Mouse (Mus musculus): ENCODE measurements around the gene Mthfsd.

Gene Mthfsd

DNA sequence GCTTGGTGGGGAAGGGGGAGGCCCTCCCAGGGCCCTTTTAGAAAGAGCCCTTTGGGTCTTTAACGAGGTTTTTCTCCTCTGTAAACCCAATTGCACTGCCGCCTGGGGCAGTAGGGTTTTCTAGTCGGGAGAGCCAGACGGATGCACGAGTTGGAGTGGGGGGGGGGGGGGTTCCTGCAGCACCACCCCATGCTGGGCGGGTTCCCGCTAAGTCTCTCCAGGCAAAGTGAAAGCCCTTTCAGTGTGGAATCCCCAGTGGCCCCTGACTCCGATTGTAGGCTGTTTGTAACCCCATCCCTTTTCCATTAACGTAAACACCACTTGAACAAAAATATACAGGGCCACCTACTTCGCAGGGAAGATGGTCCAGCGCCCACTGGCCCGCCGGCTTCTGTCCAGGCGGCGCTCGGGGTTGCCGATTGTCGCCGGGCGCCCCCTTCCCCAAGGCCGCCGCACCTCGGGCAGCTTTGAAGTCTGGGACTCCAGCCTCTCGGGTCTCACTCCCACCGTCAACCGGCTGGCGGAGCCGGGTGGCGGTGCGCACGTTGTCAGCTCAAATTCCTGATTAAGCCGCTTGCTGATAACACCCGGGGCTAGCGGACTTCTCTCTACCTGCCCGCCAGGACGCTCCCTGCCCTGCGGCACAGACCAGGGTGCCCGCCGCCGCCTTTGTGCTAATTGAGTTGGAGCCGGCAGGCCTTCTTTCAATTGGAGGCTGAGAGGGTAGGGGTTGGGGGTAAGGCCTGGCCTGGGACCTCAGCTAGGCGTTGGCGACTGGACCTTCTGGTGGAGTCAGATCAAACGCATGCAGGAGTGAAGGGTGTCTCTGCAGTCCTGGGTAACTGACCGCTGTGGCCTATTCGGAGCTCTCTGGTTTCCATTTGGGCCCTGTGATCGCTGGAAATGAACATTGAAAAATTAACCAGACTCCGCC, 34.8 kb downstream of the Mthfsd start:
- no peak for DNase-seq (ENCODE audit: low spot score)

DNA sequence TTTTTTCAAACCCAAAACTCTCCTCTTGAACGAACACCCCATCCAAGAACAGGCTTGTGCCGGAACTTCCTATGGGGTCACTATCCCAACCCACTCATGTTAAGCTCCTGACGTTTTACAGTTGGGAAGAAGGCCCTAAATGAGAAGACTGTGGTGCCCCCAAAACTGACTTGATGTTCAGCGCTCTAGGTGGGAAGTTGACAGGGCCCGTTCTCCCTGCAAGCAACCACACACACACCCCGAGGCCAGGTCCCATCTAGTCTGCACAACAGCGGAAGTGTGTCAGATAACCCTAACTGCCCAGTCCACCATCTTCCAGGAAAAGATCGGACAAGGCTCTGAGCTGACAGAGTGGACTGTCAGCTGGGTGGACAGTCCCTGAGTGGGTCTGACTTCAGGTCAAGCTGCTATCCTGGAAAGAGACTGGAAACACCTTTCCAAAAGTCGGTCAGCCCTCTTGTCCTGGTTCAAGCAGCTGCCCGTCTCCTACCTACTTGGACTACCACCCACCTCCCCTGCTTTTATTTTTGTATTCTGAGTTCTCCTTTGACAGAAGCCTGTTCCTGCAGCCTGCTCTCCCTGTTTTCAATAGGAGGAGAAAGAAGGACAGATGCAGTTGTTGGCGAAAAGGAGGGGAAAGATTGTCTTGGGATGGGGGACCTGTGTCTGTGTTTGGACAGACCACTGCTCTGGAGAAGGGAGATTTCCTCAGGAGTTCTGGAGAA, 35.6 kb downstream of the Mthfsd start:
- no peak for DNase-seq (ENCODE audit: low spot score)

DNA sequence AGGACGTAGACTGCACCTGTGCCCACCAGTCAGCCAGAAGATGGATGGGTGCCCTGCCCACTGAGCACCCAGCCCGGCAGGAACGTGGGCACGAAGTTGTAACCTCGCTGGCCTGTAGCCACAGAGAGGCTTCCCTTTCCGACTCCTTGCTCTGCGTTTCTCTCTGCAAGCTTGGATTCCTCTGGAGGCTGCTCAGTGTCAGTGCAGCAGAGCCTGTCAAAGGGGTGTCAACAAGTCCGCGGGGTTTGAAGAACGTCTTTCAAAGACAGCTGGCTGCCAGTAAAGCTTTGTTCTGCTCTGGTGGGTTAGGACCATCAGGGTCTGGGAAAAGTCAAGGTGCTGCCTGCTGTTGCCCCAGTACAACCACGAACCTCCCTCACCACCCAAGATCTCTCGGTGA, 36.7 kb downstream of the Mthfsd start:
- DNase-seq (ENCODE audit: low spot score): no peak

DNA sequence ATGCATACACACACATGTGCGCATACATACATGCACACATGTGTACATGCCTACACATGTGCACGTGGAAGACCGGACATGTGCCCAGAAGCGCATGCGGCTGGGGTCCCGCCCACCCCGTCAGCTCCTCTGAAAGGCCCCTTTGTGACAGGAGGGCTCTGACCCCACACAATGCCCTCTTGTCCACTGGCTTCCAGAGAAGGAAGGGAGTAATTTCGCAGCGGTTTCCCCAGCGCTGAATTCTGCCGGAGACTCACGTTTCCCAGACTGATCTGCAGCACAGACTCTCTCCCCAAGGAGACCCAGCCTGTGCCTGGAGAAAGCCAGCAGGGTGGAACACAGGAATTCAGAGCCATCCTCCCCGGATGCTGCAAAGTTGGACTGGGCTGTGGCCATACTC, 44.5 kb downstream of the Mthfsd start:
- no peak for DNase-seq (ENCODE audit: low spot score)

DNA sequence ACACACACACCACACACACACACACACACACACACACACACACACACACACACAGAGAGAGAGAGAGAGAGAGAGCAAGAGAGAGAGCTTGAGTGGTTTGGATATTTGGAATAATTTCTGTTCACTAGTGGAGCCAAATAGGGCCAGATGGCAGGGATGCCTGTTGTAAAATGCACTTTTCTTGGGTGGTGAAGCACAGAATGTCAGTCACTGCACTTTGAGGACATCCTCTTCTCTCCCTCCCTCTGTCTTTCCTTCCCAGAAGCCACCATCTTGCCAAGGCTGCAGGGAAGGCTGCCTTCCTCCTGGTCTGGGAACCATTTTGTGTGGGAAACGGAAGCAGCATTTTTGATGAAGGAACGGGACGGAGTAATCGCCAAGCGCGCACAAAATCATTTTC, 45.7 kb downstream of the Mthfsd start:
- DNase-seq (ENCODE audit: low spot score): no peak

DNA sequence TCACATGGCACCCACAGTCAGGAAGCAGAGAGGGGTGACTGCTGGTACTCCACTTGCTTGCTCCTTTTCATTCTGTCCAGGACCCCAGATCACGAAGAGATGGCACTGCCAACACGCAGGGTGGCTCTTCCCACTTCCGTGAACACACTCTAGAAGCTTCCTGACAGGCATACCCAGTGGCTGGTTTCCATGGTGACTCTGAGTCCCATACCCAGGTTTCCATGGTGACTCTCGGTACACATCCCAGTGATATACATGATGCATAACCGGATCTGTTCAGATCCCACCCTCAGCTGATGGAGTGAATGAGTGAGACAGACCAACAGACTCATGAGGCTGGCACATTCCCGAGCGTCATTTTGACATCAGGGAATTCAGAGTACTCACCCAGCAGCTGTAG, 49.1 kb downstream of the Mthfsd start:
- no peak for DNase-seq (ENCODE audit: low spot score)

DNA sequence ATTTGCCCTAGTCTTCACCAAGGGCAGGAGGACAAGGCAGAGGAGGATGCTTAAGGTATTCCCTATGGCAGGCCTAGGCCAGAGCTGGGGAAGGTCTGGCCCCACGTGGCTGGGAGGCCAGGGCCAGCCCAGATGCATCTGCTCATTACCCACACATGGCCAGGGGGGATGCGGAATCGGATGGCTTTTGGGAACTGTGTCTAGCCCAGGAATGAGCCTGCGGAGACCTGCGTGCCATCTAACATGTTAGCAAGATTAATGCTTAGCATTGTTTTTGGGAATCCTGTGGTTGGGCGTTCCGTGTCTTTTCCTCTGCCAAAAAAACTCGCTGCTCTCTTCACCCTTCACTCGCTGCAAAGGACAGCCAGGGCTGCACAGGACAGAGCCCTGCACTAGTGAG, 50.1 kb downstream of the Mthfsd start:
- DNase-seq (ENCODE audit: low spot score): no peak

DNA sequence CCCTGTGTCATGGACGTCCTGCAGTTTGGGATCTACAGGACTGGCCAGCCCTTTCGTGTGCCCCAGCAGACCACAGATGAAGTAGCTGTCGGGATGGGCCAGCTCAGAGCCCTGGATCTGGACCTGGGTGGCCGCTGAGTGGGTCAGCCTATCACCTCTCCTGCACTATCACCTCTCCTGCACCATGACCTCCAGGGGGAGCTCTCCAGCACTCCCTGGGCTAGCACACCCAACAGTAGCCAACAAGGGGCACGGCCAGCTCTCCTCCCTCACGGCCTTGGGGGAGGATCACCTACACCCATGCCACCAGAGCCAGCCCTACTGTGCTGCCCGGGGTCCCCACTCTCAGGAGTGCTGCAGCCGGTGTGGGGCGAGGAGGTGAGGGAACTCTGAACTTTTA, 60.8 kb downstream of the Mthfsd start:
- DNase-seq (ENCODE audit: low spot score): no peak

DNA sequence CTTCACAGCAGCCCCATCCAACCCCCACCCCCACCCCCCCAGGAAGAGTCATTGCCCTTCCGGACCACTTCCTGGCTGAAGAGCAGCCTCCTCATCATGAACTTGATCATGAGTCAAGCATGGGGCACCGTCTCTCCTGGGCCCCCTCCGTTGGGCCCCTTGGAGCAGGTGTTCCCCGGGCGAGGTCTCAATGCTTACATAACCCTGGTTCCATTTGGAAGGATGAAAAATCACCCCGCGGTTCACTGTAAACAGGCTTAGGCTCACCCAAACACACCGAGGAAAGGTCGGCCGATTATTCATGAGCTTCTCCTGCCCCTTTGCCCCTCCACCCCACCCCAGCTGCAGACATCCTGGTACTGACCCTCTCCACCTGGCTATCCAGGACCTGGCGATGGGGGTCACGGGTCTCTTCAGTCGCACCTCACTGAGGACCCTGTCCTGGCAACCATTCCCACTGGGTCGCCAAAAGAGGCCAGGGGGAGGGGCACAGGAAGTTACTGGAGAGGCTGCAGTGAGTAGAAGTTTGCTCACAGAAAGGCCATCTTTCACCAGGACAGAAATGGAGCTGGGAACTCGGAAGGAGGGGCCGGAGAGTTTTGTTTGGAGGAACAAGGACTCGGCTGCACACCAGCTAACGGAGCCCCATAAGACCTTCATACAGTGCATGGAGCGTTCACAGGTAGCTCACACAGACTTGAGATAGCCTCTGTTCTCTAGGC, 64.3 kb downstream of the Mthfsd start:
- DNase-seq (ENCODE audit: low spot score): no peak

Measured in urinary bladder, postnatal 14 days (tissue).